Mouse (Mus musculus): ENCODE data around the gene Foxn3.

- TF ChIP-seq POLR2A (IDR thresholded peaks at IDR 0.05; ENCODE audit: insufficient read length, low read depth) (no peak), REST (IDR thresholded peaks at IDR 0.05; ENCODE audit: insufficient read depth, insufficient read length) (no peak), CEBPB (IDR thresholded peaks at IDR 0.05; ENCODE audit: insufficient read depth, poor library complexity, severe bottlenecking) (no peak), SRF (IDR thresholded peaks at IDR 0.05; ENCODE audit: control insufficient read depth, insufficient read length, low read depth) (no peak), MYOG (IDR thresholded peaks at IDR 0.05; ENCODE audit: control insufficient read depth in 1 of 3, insufficient read depth in 1 of 3, insufficient read length in 2 of 3, low read depth in 2 of 3) (no peak)
Measured at GRCm38 (mm10) chr12:99474176-99474575, 89.2 kb downstream of the Foxn3 start.

Measured in myocyte (in vitro differentiated cells).